Mouse (Mus musculus): ENCODE measurements around the gene Plrg1. TPM values are rescaled to one million over a fixed set of nuclear protein-coding genes. Genes with fewer than 3 reads are reported as not detected.

The Plrg1 gene
- polyA plus RNA-seq, 1 experiment = 59.9 TPM

DNA sequence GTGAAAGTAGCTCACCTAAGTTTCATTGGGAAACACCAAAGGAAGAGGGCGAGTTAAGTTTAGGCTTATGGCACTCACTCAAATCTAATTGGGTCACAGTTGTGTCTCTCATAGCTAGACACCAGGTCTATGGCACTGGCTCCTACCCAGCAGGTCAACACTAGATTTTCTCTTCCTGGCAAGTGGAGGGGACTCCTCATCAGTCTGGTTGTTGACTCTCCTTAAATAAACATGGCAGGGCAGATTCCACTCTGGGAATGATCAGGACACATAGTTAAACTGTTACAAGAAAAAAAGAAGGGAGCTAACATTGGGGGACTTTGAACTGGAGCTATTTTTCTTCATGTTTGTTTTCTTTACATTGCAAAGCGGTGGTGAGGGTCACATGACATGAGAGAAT lies 34.9 kb upstream of the Plrg1 start:
- H3K27me3 ChIP-seq (ENCODE audit: control insufficient read depth, insufficient read depth, insufficient read length) = peaks cover 6% of the 10 kb centered on the region

DNA sequence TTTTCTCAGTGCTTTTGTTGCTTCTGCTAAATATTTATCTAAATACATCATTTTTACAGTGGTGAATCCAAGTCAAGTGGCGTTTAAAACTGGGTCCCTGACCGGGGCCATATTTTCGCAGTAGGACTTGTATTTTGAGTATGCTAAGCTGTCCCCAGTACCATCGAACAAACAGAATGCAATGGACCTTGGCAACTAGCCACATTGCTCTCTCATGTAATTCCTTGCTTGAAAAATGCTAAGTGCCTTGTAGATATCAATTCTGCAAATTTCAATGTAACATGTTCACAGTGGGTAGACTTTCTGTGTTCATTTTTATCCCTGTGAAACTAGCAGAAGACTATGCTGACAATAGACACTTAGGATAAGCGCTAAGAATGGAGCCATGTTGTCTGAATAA lies 34.1 kb upstream of the Plrg1 start:
- no peak overlapping the region for H3ac ChIP-seq (ENCODE audit: control insufficient read depth, insufficient read length)
- no peaks in the 10 kb centered on the region for H3K79me2 ChIP-seq (ENCODE audit: control insufficient read depth, insufficient read depth)
- H3K4me2 ChIP-seq (ENCODE audit: low read depth) = no peak overlapping the region
- H3K4me3 ChIP-seq = no peak overlapping the region
- H3K27me3 ChIP-seq (ENCODE audit: control insufficient read depth, insufficient read depth, insufficient read length) = peaks cover 6% of the 10 kb centered on the region
- no peak for TF ChIP-seq CEBPB (IDR thresholded peaks at IDR 0.05; ENCODE audit: insufficient read depth, poor library complexity, severe bottlenecking)
- no peak for TF ChIP-seq TCF12 (IDR thresholded peaks at IDR 0.05; ENCODE audit: insufficient read depth, poor library complexity, severe bottlenecking)
- TF ChIP-seq MYOD1 (IDR thresholded peaks at IDR 0.05; ENCODE audit: control insufficient read depth in 1 of 3, insufficient read length in 2 of 3, low read depth in 2 of 3) = no peak
- no peak for TF ChIP-seq TCF3 (IDR thresholded peaks at IDR 0.05; ENCODE audit: insufficient read length, low read depth)
- TF ChIP-seq E2F4 (IDR thresholded peaks at IDR 0.05; ENCODE audit: insufficient read depth) = no peak
- no peak for TF ChIP-seq USF1 (IDR thresholded peaks at IDR 0.05; ENCODE audit: low read depth)
- TF ChIP-seq MYOG (IDR thresholded peaks at IDR 0.05; ENCODE audit: control insufficient read depth in 1 of 3, insufficient read depth in 1 of 3, insufficient read length in 2 of 3, low read depth in 2 of 3) = no peak
- no peak for TF ChIP-seq POLR2A (IDR thresholded peaks at IDR 0.05; ENCODE audit: insufficient read length, low read depth)
- no peak for TF ChIP-seq MAX (IDR thresholded peaks at IDR 0.05; ENCODE audit: low read depth)
- no peak for TF ChIP-seq SRF (IDR thresholded peaks at IDR 0.05; ENCODE audit: control insufficient read depth, insufficient read length, low read depth)
- TF ChIP-seq REST (IDR thresholded peaks at IDR 0.05; ENCODE audit: insufficient read depth, insufficient read length) = no peak
- no peak for TF ChIP-seq POLR2AphosphoS2 (IDR thresholded peaks at IDR 0.05; ENCODE audit: insufficient read length, low read depth)
- H3K36me3 ChIP-seq (ENCODE audit: control insufficient read depth, insufficient read depth) = no peaks in the 10 kb centered on the region

More for the DNA sequence above, 34.9 kb upstream of the Plrg1 start:
- Histone ChIP-seq H3ac (ENCODE audit: control insufficient read depth, insufficient read length) (no peak overlapping the region), H3K36me3 (ENCODE audit: control insufficient read depth, insufficient read depth) (no peaks in the 10 kb centered on the region), H3K79me2 (ENCODE audit: control insufficient read depth, insufficient read depth) (no peaks in the 10 kb centered on the region), H3K4me3 (no peak overlapping the region), H3K4me2 (ENCODE audit: low read depth) (no peak overlapping the region)
- TF ChIP-seq MYOG (IDR thresholded peaks at IDR 0.05; ENCODE audit: control insufficient read depth in 1 of 3, insufficient read depth in 1 of 3, insufficient read length in 2 of 3, low read depth in 2 of 3) (no peak), USF1 (IDR thresholded peaks at IDR 0.05; ENCODE audit: low read depth) (no peak), SRF (IDR thresholded peaks at IDR 0.05; ENCODE audit: control insufficient read depth, insufficient read length, low read depth) (no peak), TCF12 (IDR thresholded peaks at IDR 0.05; ENCODE audit: insufficient read depth, poor library complexity, severe bottlenecking) (no peak), E2F4 (IDR thresholded peaks at IDR 0.05; ENCODE audit: insufficient read depth) (no peak), MYOD1 (IDR thresholded peaks at IDR 0.05; ENCODE audit: control insufficient read depth in 1 of 3, insufficient read length in 2 of 3, low read depth in 2 of 3) (no peak), MAX (IDR thresholded peaks at IDR 0.05; ENCODE audit: low read depth) (no peak), POLR2AphosphoS2 (IDR thresholded peaks at IDR 0.05; ENCODE audit: insufficient read length, low read depth) (no peak), REST (IDR thresholded peaks at IDR 0.05; ENCODE audit: insufficient read depth, insufficient read length) (no peak), TCF3 (IDR thresholded peaks at IDR 0.05; ENCODE audit: insufficient read length, low read depth) (no peak), POLR2A (IDR thresholded peaks at IDR 0.05; ENCODE audit: insufficient read length, low read depth) (no peak), CEBPB (IDR thresholded peaks at IDR 0.05; ENCODE audit: insufficient read depth, poor library complexity, severe bottlenecking) (no peak)

DNA sequence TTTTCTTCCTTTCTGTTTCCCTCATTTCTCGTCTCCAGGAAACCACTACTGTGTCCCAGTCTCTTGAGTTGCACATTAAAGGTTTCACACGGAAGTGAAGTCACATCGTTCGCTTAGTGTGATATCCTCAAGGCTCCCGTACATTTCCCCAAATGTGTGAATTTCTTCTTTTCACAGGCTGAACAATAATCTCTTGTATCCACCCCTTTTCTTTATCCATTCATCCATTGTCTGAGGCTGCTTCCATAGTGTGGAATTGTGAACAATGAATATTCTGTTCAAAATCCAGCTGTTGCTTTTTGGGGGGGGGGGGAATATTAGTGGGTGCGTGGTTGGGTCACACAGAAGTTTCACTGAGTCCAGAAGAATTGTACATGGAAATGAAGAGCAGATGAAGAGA lies 30.3 kb upstream of the Plrg1 start:
- Histone ChIP-seq H3K36me3 (ENCODE audit: control insufficient read depth, insufficient read depth) (no peaks in the 10 kb centered on the region), H3K4me2 (ENCODE audit: low read depth) (no peak overlapping the region), H3K4me3 (no peak overlapping the region), H3K79me2 (ENCODE audit: control insufficient read depth, insufficient read depth) (no peaks in the 10 kb centered on the region), H3ac (ENCODE audit: control insufficient read depth, insufficient read length) (no peak overlapping the region), H3K27me3 (ENCODE audit: control insufficient read depth, insufficient read depth, insufficient read length) (no peaks in the 10 kb centered on the region)
- TF ChIP-seq POLR2AphosphoS2 (IDR thresholded peaks at IDR 0.05; ENCODE audit: insufficient read length, low read depth) (no peak), CEBPB (IDR thresholded peaks at IDR 0.05; ENCODE audit: insufficient read depth, poor library complexity, severe bottlenecking) (no peak), MYOG (IDR thresholded peaks at IDR 0.05; ENCODE audit: control insufficient read depth in 1 of 3, insufficient read depth in 1 of 3, insufficient read length in 2 of 3, low read depth in 2 of 3) (no peak), SRF (IDR thresholded peaks at IDR 0.05; ENCODE audit: control insufficient read depth, insufficient read length, low read depth) (no peak)

DNA sequence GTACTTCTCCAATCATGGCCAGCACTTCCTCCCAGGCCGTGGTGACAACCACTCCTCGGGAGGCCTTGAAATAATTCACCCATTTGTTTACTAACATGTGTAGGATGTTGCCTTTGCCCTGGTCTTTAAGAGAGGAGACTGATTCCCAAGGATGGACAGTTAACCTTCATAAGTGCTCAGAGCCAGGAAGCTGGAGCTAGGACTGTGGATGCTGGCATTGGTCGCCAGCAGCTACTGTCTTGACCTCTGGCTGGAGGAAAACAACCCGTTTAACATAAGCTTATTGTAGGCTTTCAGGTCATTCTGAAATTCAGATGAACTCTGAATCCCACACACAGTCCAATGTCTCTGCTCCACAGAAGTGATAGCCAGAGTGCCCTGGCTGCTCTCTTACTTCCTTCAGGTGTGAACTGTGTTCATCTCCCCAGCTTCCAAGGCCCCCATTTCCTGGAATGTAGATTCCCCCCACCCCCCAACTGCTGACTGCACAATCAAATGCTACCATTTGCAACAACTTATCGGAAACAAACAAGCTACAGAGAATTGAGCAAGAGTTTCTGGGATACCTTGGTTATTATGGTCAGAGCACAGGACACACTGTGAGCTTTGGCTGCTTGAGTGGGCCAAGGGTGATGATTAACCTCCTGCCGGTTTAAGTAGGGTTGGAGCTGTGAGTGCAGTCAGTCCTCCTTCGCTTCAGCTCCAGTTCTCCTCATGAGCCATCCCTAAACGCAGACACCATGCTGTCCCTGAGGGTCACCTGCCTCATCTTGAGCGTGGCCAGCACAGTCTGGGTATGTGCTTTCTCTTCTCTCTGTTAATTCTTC lies 29.6 kb upstream of the Plrg1 start, which contains the start of gene Fga:
TSS of gene Fga (plus strand) at position 602 of the 827 bp plus-strand sequence.
- no peak within 1 kb of the TSS for H3ac ChIP-seq (ENCODE audit: control insufficient read depth, insufficient read length)
- H3K36me3 ChIP-seq (ENCODE audit: control insufficient read depth, insufficient read depth) = no peaks in the 10 kb centered on the region
- peaks cover 1% of the 10 kb centered on the region for H3K27me3 ChIP-seq (ENCODE audit: control insufficient read depth, insufficient read depth, insufficient read length)
- H3K4me2 ChIP-seq (ENCODE audit: low read depth) = no peak within 1 kb of the TSS
- no peaks in the 10 kb centered on the region for H3K79me2 ChIP-seq (ENCODE audit: control insufficient read depth, insufficient read depth)
- H3K4me3 ChIP-seq = no peak within 1 kb of the TSS
- TF ChIP-seq E2F4 (IDR thresholded peaks at IDR 0.05; ENCODE audit: insufficient read depth) (no peak), REST (IDR thresholded peaks at IDR 0.05; ENCODE audit: insufficient read depth, insufficient read length) (no peak), USF1 (IDR thresholded peaks at IDR 0.05; ENCODE audit: low read depth) (no peak), TCF3 (IDR thresholded peaks at IDR 0.05; ENCODE audit: insufficient read length, low read depth) (no peak), MYOD1 (IDR thresholded peaks at IDR 0.05; ENCODE audit: control insufficient read depth in 1 of 3, insufficient read length in 2 of 3, low read depth in 2 of 3) (no peak), TCF12 (IDR thresholded peaks at IDR 0.05; ENCODE audit: insufficient read depth, poor library complexity, severe bottlenecking) (no peak), POLR2A (IDR thresholded peaks at IDR 0.05; ENCODE audit: insufficient read length, low read depth) (no peak), MAX (IDR thresholded peaks at IDR 0.05; ENCODE audit: low read depth) (no peak), CEBPB (IDR thresholded peaks at IDR 0.05; ENCODE audit: insufficient read depth, poor library complexity, severe bottlenecking) (no peak), SRF (IDR thresholded peaks at IDR 0.05; ENCODE audit: control insufficient read depth, insufficient read length, low read depth) (no peak), MYOG (IDR thresholded peaks at IDR 0.05; ENCODE audit: control insufficient read depth in 1 of 3, insufficient read depth in 1 of 3, insufficient read length in 2 of 3, low read depth in 2 of 3) (no peak), POLR2AphosphoS2 (IDR thresholded peaks at IDR 0.05; ENCODE audit: insufficient read length, low read depth) (no peak)
